Comparison of ENCODE assay signal across 15 mouse cellular contexts in the genomic region with DNA sequence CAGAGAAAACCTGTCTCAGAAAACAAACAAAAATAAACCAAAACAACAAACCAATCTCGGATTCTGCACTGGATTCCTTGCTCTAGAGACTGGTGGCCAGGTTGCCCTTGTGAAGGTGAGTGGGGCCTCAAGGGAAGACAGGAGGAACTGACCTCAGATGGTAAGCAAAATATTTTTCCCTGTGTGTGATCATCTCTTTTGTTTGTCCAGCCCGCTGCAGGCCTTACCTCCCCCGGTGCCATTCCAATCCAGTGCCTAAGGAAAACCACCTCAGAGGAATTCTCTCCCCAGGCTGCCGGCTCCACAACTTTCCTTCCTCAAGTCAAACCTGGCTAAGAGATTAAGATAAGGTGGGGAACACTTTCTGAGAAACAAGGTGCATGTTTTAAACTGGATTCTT. TPM values are rescaled to one million over a fixed set of nuclear protein-coding genes. Genes with fewer than 3 reads are reported as not detected.
"Had no signal": no experiment of that assay in that cellular context is flagged by ENCODE, and none has a peak within 500 bp of the region (broad histone marks: within the 10 kb centered on the region; RNA-seq: fewer than 3 reads in every experiment).

No protein-coding gene starts in this region.

- H3K9me3 ChIP-seq: limb, embryonic 15.5 days; liver, embryonic 12.5 days; megakaryocyte, embryonic 14.5 days; midbrain, embryonic 15.5 days; neural tube, embryonic 12.5 days had no signal

- H3K4me3 ChIP-seq: left cerebral cortex, adult 2 months; limb, embryonic 15.5 days; liver, embryonic 12.5 days; megakaryocyte, embryonic 14.5 days; midbrain, embryonic 15.5 days; neural tube, embryonic 12.5 days had no signal

- H3K4me2 ChIP-seq: limb, embryonic 15.5 days; liver, embryonic 12.5 days; lung, embryonic 14.5 days; midbrain, embryonic 11.5 days; midbrain, embryonic 15.5 days; neural tube, embryonic 12.5 days had no signal

- H3K9ac ChIP-seq: limb, embryonic 15.5 days; liver, embryonic 12.5 days; lung, embryonic 14.5 days; midbrain, embryonic 15.5 days; neural tube, embryonic 12.5 days had no signal

- H3K27me3 ChIP-seq: limb, embryonic 15.5 days; liver, embryonic 12.5 days; megakaryocyte, embryonic 14.5 days; midbrain, embryonic 15.5 days; neural tube, embryonic 12.5 days had no signal

- H3K36me3 ChIP-seq: limb, embryonic 15.5 days; liver, embryonic 12.5 days; midbrain, embryonic 15.5 days; neural tube, embryonic 12.5 days had no signal

- ATAC-seq: liver, embryonic 12.5 days; midbrain, embryonic 15.5 days had no signal

- DNase-seq: kidney, adult 9 months; lung, embryonic 14.5 days; lung, postnatal 10 days; thymus, postnatal 4 days had no signal

- H3K27ac ChIP-seq: left cerebral cortex, adult 2 months; limb, embryonic 15.5 days; liver, embryonic 12.5 days; macrophage; midbrain, embryonic 15.5 days; neural tube, embryonic 12.5 days; stomach, postnatal 0 days had no signal

RNA-seq across cellular contexts. Expression of a gene that starts 2.3 kb away (rescaled TPM):
- polyA plus RNA-seq: macrophage; neural tube, embryonic 12.5 days had no signal

RNA-seq across cellular contexts. Expression of a gene that starts 31.5 kb away (rescaled TPM):
- polyA plus RNA-seq: limb, embryonic 11.5 days; limb, embryonic 15.5 days; liver, embryonic 12.5 days; liver, embryonic 16.5 days; lung, embryonic 14.5 days; midbrain, embryonic 11.5 days; midbrain, embryonic 15.5 days; neural tube, embryonic 12.5 days; stomach, postnatal 0 days had no signal
